ENCODE assay signal across 13 mouse cellular contexts in the genomic region with DNA sequence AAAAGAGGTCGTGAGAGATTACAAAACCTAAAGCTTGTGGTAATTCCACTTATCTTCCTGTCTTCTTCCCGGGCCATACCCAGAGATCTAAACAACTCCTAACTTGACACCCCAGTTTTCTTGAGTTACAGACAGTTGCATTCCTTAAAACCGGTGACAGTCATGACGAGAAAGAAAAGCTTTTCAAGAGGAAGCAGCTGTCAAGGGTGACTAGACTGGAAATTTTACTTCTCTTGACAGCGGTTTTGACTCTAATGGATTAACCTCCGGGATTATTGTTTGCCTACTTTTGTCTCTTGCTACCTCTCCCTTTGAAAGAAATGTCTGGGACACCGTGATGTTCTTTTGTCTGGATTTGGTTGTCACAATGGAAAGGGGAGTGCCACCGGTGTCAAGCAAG.
"Had no signal": no experiment of that assay in that cellular context is flagged by ENCODE, and none has a peak within 500 bp of the region (broad histone marks: within the 10 kb centered on the region; RNA-seq: fewer than 3 reads in every experiment).

No protein-coding gene starts in this region.

- H3K9ac ChIP-seq: intestine, embryonic 15.5 days; limb, embryonic 13.5 days; liver, embryonic 15.5 days had no signal

- DNase-seq: kidney, adult 18-20 months; kidney, postnatal 10 days; kidney, postnatal 4 days; left cerebral cortex, postnatal 4 days; lung, adult 2 months; lung, postnatal 4 days; midbrain, embryonic 14.5 days had no signal

- H3K27me3 ChIP-seq: intestine, embryonic 15.5 days; limb, embryonic 13.5 days; liver, embryonic 15.5 days had no signal

- H3K4me2 ChIP-seq: intestine, embryonic 15.5 days; limb, embryonic 13.5 days; liver, embryonic 15.5 days had no signal

- H3K4me3 ChIP-seq: intestine, embryonic 15.5 days; layer of hippocampus, adult 2 months; limb, embryonic 13.5 days; liver, embryonic 15.5 days had no signal

- H3K27ac ChIP-seq: intestine, embryonic 15.5 days; layer of hippocampus, adult 2 months; limb, embryonic 13.5 days; liver, embryonic 15.5 days; stomach, postnatal 0 days had no signal

- H3K36me3 ChIP-seq: intestine, embryonic 15.5 days; limb, embryonic 13.5 days; liver, embryonic 15.5 days had no signal

- ATAC-seq: intestine, embryonic 15.5 days; lung, postnatal 0 days had no signal

- H3K9me3 ChIP-seq: intestine, embryonic 15.5 days; limb, embryonic 13.5 days; liver, embryonic 15.5 days had no signal
